Mouse (Mus musculus) stomach, postnatal 0 days (tissue): ENCODE data around the gene Ankzf1. TPM values are rescaled to one million over a fixed set of nuclear protein-coding genes. Genes with fewer than 3 reads are reported as not detected.

Experiments
- ATAC-seq: fragments of 200-750 bp; cut with Nextera tagmentation; 2 replicates; pipeline ENCODE4 v1.8.0; 2017; ENCODE audit not compliant: low FRiP score, low TSS enrichment
- DNase-seq: peaks from one replicate; pipeline ENCODE4 v3.0.0-alpha.2; 2016; ENCODE audit warnings: low spot score
- H3K27ac ChIP-seq: fragments of 300-500 bp; sonication (generic); replicated peaks from 2 replicates; pipeline ENCODE4 v1.5.1; 2014; ENCODE audit warnings: mild to moderate bottlenecking, control low read depth
- H3K27me3 ChIP-seq: fragments of 300-500 bp; sonication (generic); 2 replicates; pipeline ENCODE4 v1.6.1; 2014; ENCODE audit warnings: low read length; ENCODE audit not compliant: control insufficient read depth, insufficient read depth
- H3K36me3 ChIP-seq: fragments of 300-500 bp; sonication (generic); 2 replicates; pipeline ENCODE4 v1.6.1; 2014; ENCODE audit warnings: low read length, mixed read lengths; ENCODE audit not compliant: control insufficient read depth, insufficient read depth
- H3K4me1 ChIP-seq: fragments of 300-500 bp; sonication (generic); replicated peaks from 2 replicates; pipeline ENCODE4 v1.6.1; 2014; ENCODE audit warnings: antibody characterized with exemption; ENCODE audit not compliant: control insufficient read depth, insufficient read depth
- H3K4me2 ChIP-seq: fragments of 300-500 bp; sonication (generic); replicated peaks from 2 replicates; pipeline ENCODE4 v1.6.1; 2014; ENCODE audit warnings: low read depth, mild to moderate bottlenecking, control low read depth, moderate library complexity
- H3K4me3 ChIP-seq: fragments of 300-500 bp; sonication (generic); 2 replicates; pipeline ENCODE4 v1.5.1; 2014; ENCODE audit warnings: low read depth, low read length, control low read depth
- H3K9ac ChIP-seq: fragments of 300-500 bp; sonication (generic); 2 replicates; pipeline ENCODE4 v1.6.1; 2014; ENCODE audit warnings: mild to moderate bottlenecking, low read length, control low read depth, mixed read lengths
- H3K9me3 ChIP-seq: fragments of 300-500 bp; sonication (generic); 2 replicates; pipeline ENCODE4 v1.6.1; 2016; ENCODE audit warnings: low read length; ENCODE audit not compliant: control insufficient read depth
- CTCF ChIP-seq: IDR thresholded peaks from 2 replicates; pipeline ENCODE4 v1.5.1; 2016; ENCODE audit warnings: antibody characterized with exemption, low read depth, mild to moderate bottlenecking, moderate library complexity
- EP300 ChIP-seq: optimal IDR thresholded peaks from 2 replicates; pipeline ENCODE3; 2016; ENCODE audit warnings: antibody characterized with exemption
- WGBS: fragments of 180-500 bp; shearing (Covaris S2); extraction: QIAGEN DNeasy Blood & Tissue Kit; methylation state at CpG from one replicate; pipeline ENCODE4 v1.1.7; 2014; 5-methylcytosine and 5-hydroxymethylcytosine counted together
- polyA plus RNA-seq: library from polyadenylated mRNA; unstranded; fragments of >200 nt; fragmentation: Nextera tagmentation; extraction: Ambion mirVana; gene quantifications from 2 replicates; pipeline ENCODE4 v1.2.1, GENCODE M21; 2015

Ankzf1 gene
- 12.9 and 13.6 TPM in 2 replicates for polyA plus RNA-seq

DNA sequence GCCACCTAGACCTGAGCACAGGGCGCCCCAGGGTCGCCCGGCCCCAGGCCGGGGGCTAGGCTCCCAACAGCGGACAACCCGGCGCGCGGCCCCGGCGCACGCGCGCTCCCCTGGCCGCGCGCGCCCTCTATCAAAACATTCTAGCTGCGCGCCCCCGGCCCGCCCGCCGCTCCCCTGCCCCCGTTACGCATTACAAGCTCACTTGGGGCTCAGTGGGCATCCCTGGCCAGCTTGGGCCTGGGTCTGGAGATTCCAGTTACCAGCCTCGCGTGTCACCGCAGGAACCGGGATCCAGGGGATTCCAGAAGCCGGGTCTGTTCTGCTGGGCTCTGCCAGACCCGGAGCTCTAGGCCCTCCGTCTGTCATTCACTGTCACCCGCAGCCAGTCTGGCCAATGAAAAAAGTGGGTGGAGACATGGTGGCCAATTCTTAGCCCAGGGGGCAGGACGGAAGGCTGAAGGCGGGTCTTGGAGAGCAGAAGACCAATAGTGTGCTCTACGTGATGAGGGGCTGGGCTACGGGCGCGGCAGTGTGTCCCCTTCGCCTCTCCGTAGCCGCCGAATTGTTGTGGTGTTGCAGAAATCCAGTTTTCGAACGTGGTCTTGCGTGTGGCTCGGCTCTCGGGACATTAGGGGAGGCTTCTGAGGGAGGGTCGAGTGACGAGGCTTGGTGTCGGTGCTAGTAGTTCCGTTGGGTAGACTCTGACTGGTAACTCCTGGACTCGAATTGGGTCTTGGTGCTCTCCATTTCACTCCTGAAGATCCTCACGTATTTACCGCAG lies at the start of gene Ankzf1, which contains the start of gene Atg9a:
Gene Ankzf1, plus strand, starts transcription at position 530 of the 781 bp plus-strand sequence.
Gene Atg9a, minus strand, starts transcription at position 575 of the 781 bp plus-strand sequence.
- WGBS = under 1% methylated on average over 56 of the region's 56 CpGs
- Histone ChIP-seq H3K27ac (peak within 1 kb of the TSS; percentile 97), H3K9ac (peak within 1 kb of the TSS; percentile 92), H3K36me3 (peaks cover 15% of the 10 kb centered on the region), H3K4me2 (peak within 1 kb of the TSS; percentile 95), H3K27me3 (no peaks in the 10 kb centered on the region), H3K4me3 (peak within 1 kb of the TSS; percentile 83), H3K4me1 (peaks cover 6% of the 10 kb centered on the region; the same call in 1 of the 2 replicates), H3K9me3 (no peaks in the 10 kb centered on the region)
- peak; percentile 99 for ATAC-seq
- TF ChIP-seq EP300 (no peak), CTCF (peak; percentile 22; the same call in 1 of the 2 replicates)
- peak; percentile 96 for DNase-seq

DNA sequence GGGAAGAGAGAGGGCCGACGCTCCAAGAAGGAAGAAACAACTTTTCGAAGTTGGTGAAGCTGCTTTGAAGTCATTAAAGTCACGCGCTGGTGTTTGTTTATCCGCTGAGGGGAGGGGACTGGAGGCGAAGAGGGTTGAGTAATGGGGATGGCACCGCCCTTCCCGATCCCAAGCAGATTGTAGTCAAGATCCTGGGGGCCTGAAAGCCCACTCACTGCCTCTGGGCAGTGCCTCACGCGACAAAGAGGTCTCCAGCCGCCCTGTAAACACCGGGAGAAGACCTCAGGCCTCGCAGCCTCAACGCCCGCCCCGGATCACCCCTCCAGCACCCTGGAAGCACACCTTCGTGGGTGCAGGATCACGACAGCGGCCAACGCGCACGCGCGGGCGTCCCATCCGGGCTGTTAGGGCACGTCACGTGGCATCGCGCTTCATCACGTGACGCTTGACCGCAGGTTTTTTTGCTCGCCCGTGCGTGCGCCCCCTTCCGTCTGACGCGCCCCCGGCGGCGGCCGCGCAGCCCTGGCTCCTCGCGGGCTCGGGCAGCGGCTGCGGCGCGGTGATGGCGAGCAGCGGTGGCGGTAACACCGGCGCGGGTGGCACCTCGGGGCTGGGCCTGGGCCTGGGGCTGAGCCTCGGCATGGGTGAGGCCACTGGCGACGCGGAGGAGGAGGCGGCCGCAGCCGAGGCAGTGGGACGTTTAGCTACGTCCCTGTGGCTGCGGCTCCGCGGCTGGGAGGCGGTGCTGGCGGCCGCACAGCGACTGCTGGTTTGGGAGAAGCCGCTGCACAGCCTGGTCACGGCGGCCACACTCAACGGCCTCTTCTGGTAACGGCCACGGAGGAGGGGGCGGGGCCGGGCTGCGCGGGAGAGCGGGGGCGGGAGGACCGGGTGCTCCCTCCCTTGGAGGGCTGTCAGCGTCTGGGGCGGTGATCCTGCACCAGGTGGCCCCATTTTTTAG lies 49.4 kb upstream of the Ankzf1 start, which contains the start of the genes Cnppd1 and Retreg2:
Gene Cnppd1, minus strand, starts transcription at position 411 of the 961 bp plus-strand sequence.
Gene Retreg2, plus strand, starts transcription at position 478 of the 961 bp plus-strand sequence.
- Histone ChIP-seq H3K9ac (peak within 1 kb of the TSS; percentile 88), H3K4me2 (peak within 1 kb of the TSS; percentile 89), H3K4me1 (0 out of 2 replicates have a peak, but pooled peaks cover 3% of the 10 kb centered on the region), H3K4me3 (peak within 1 kb of the TSS; percentile 82), H3K36me3 (peaks cover 35% of the 10 kb centered on the region), H3K27me3 (no peaks in the 10 kb centered on the region), H3K27ac (peak within 1 kb of the TSS; percentile 96), H3K9me3 (no peaks in the 10 kb centered on the region)
- TF ChIP-seq EP300 = no peak
- peak; percentile 71 for TF ChIP-seq CTCF
- DNase-seq (peak; percentile 98), ATAC-seq (peak; percentile 89)
- under 1% methylated on average over 87 of the region's 91 CpGs for WGBS

DNA sequence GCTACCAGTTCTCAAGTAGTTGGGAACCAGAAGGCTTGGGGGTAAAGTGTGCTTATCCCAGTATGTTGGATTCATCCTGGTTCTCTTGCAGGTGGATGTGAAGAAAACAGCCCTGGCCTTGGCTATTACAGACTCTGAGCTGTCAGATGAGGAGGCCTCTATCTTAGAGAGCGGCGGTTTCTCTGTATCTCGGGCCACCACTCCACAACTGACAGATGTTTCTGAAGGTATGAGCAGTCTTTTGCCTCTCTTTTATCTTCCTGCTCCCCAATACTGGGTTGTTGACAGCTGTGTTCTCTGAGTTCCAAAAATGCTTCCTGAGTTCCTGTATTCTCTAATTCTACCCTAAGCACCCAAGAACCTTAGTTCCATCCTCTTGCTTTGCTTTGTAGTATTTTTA lies 46.4 kb upstream of the Ankzf1 start:
- no peak for ATAC-seq
- no peak for TF ChIP-seq EP300
- no peak for TF ChIP-seq CTCF

DNA sequence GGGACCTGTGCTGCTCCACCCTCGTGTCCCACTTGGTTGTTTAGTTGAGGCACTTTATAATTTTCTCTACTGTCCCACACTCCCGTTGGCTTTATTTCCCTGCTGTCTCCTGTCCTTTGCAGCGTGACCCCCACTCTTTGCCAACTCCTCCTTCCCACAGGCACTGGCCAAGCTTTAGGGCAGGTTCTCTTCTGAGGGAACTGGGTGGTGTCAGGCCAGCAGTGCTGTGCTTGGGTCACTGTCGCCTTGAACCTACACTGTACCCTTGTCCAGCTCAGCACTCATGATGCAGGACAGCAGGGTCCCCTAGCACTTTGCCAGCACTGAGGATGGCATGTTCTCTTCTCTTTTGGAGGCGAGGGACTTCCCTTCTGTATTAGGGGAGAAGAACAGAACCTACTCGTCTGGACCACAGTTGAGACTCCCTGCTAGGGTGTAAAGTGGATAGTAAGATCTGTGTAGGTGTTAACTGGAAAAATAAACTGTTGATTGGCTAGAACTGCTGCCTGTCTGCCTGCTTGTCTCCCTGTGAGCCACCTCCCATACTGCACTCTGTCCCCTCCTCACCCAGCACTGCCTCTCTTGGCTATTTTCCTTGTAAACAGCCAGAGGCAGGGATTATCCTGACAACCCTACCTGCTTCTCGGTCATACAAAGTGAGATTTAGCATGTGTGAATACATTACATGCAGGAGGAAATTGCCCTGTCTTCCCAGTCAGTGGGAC lies 44.4 kb upstream of the Ankzf1 start:
- Histone ChIP-seq H3K4me3 (no peak overlapping the region), H3K9me3 (no peaks in the 10 kb centered on the region), H3K4me2 (no peak overlapping the region), H3K27me3 (no peaks in the 10 kb centered on the region), H3K9ac (no peak overlapping the region), H3K27ac (no peak overlapping the region), H3K36me3 (peaks cover 34% of the 10 kb centered on the region), H3K4me1 (0 out of 2 replicates have a peak, but pooled peaks cover 3% of the 10 kb centered on the region)
- TF ChIP-seq CTCF (no peak), EP300 (no peak)
- ATAC-seq (no peak), DNase-seq (no peak)
- 77% methylated on average over 7 of the region's 7 CpGs for WGBS

More for the DNA sequence above, 46.4 kb upstream of the Ankzf1 start:
- Histone ChIP-seq H3K36me3 (peaks cover 33% of the 10 kb centered on the region), H3K4me2 (no peak overlapping the region), H3K4me3 (no peak overlapping the region), H3K9me3 (no peaks in the 10 kb centered on the region), H3K27me3 (no peaks in the 10 kb centered on the region), H3K4me1 (0 out of 2 replicates have a peak, but pooled peaks cover 3% of the 10 kb centered on the region), H3K27ac (no peak overlapping the region), H3K9ac (no peak overlapping the region)
- DNase-seq = no peak
- 96% methylated on average over 3 of the region's 3 CpGs for WGBS

DNA sequence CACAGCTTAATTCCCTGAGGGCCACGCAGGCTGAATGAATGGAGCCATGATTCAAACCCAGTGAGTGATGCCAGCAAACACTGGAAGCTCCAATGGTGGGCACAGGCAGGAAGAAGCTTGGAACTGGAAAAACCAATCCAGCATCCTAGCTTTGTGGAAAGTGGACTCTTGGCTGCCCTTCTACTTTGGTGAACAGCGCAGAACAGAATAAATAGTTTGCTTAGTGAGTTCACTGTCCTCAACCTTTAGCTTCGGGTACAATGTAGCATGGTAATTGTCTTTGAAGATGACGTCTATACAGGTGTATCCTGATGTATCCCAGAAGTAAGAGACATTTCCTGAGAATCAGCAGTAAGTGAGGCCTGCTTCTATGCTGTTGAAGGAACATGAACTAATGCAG lies 43.2 kb upstream of the Ankzf1 start:
- Histone ChIP-seq H3K27me3 (no peaks in the 10 kb centered on the region), H3K27ac (no peak overlapping the region), H3K36me3 (peaks cover 34% of the 10 kb centered on the region), H3K9ac (no peak overlapping the region), H3K9me3 (no peaks in the 10 kb centered on the region), H3K4me3 (no peak overlapping the region), H3K4me1 (no peaks in the 10 kb centered on the region), H3K4me2 (no peak overlapping the region)
- WGBS = 87% methylated on average over 4 of the region's 4 CpGs
- TF ChIP-seq EP300 (no peak), CTCF (no peak)
- ATAC-seq (no peak), DNase-seq (no peak)
